Mouse (Mus musculus): ENCODE results near the gene Rasl10b. TPM values are rescaled to one million over a fixed set of nuclear protein-coding genes. Genes with fewer than 3 reads are reported as not detected.
A peak's percentile ranks its signal among the peaks of the same experiment; 100 is the strongest.

The Rasl10b gene
- polyA plus RNA-seq, 1 experiment from 2014 or later = 5.9 TPM

GRCm38 (mm10) chr11:83443824-83444223 is 34.9 kb downstream of the Rasl10b start:
- no peaks in the 10 kb centered on the region for H3K9me3 ChIP-seq (ENCODE audit: control insufficient read depth, low read length)
- H3K36me3 ChIP-seq (ENCODE audit: control insufficient read depth, insufficient read depth, low read length) = no peaks in the 10 kb centered on the region
- no peak overlapping the region for H3K27ac ChIP-seq (replicated peaks in 1 of 2; ENCODE audit: control insufficient read depth in 1 of 2, insufficient read depth in 1 of 2, low read depth in 2 of 2, low read length in 2 of 2)
- H3K4me3 ChIP-seq (ENCODE audit: control insufficient read depth in 1 of 2, insufficient read depth in 1 of 2, low read depth in 1 of 2, low read length in 2 of 2) = no peak overlapping the region
- H3K4me2 ChIP-seq (ENCODE audit: low read length) = 0 out of 2 replicates have a peak overlapping the region, but pooled peaks have one; percentile 58
- peaks cover 38 to 62% of the 10 kb centered on the region in 2 experiments for H3K4me1 ChIP-seq (ENCODE audit: control insufficient read depth in 2 of 2, insufficient read depth in 2 of 2, low read length in 2 of 2)
- H3K27me3 ChIP-seq (ENCODE audit: control insufficient read depth, insufficient read depth, low read length) = peaks cover 41% of the 10 kb centered on the region
- WGBS = 3% methylated on average over 7 of the region's 7 CpGs
- ATAC-seq (ENCODE audit: insufficient number of reproducible peaks, insufficient read depth, low FRiP score, low read depth) = no peak
- no peak overlapping the region for H3K9ac ChIP-seq (ENCODE audit: low read length)

- peak overlapping the region; percentile 58 for H3K4me2 ChIP-seq (ENCODE audit: low read length)
- peak overlapping the region; percentile 6; the same call in 1 of the 2 replicates for H3K9ac ChIP-seq (ENCODE audit: low read length)
- peaks cover 49 to 73% of the 10 kb centered on the region in 2 experiments for H3K4me1 ChIP-seq (ENCODE audit: control insufficient read depth in 2 of 2, insufficient read depth in 2 of 2, low read length in 2 of 2)
- WGBS = 22% methylated on average over 19 of the region's 19 CpGs
- peaks cover 41% of the 10 kb centered on the region for H3K27me3 ChIP-seq (ENCODE audit: control insufficient read depth, insufficient read depth, low read length)
- no peaks in the 10 kb centered on the region for H3K9me3 ChIP-seq (ENCODE audit: control insufficient read depth, low read length)
- H3K36me3 ChIP-seq (ENCODE audit: control insufficient read depth, insufficient read depth, low read length) = no peaks in the 10 kb centered on the region
- peak overlapping the region; percentile 18 to 30 for H3K4me3 ChIP-seq (ENCODE audit: control insufficient read depth in 1 of 2, insufficient read depth in 1 of 2, low read depth in 1 of 2, low read length in 2 of 2)
- H3K27ac ChIP-seq (replicated peaks in 1 of 2; ENCODE audit: control insufficient read depth in 1 of 2, insufficient read depth in 1 of 2, low read depth in 2 of 2, low read length in 2 of 2) = no peak overlapping the region
- no peak for ATAC-seq (ENCODE audit: insufficient number of reproducible peaks, insufficient read depth, low FRiP score, low read depth)
These were observed 36.1 kb downstream of the Rasl10b start for GRCm38 (mm10) chr11:83445001-83445400.

GRCm38 (mm10) chr11:83447612-83448011 is 38.7 kb downstream of the Rasl10b start:
- Histone ChIP-seq H3K27ac (replicated peaks in 1 of 2; ENCODE audit: control insufficient read depth in 1 of 2, insufficient read depth in 1 of 2, low read depth in 2 of 2, low read length in 2 of 2) (peak overlapping the region in 1 of 2 experiments; percentile 69; a peak in 1 of 4 replicates), H3K4me3 (ENCODE audit: control insufficient read depth in 1 of 2, insufficient read depth in 1 of 2, low read depth in 1 of 2, low read length in 2 of 2) (no peak overlapping the region), H3K4me2 (ENCODE audit: low read length) (no peak overlapping the region), H3K36me3 (ENCODE audit: control insufficient read depth, insufficient read depth, low read length) (no peaks in the 10 kb centered on the region), H3K27me3 (ENCODE audit: control insufficient read depth, insufficient read depth, low read length) (peaks cover 28% of the 10 kb centered on the region; the same call in 1 of the 2 replicates), H3K4me1 (ENCODE audit: control insufficient read depth in 2 of 2, insufficient read depth in 2 of 2, low read length in 2 of 2) (peaks cover 39 to 56% of the 10 kb centered on the region in 2 experiments), H3K9me3 (ENCODE audit: control insufficient read depth, low read length) (no peaks in the 10 kb centered on the region), H3K9ac (ENCODE audit: low read length) (no peak overlapping the region)
- WGBS = 75% methylated on average over 10 of the region's 10 CpGs
- no peak for ATAC-seq (ENCODE audit: insufficient number of reproducible peaks, insufficient read depth, low FRiP score, low read depth)

- H3K4me1 ChIP-seq (ENCODE audit: control insufficient read depth in 2 of 2, insufficient read depth in 2 of 2, low read length in 2 of 2) = peaks cover 37 to 52% of the 10 kb centered on the region in 2 experiments
- peak overlapping the region; percentile 38; the same call in 1 of the 2 replicates for H3K9ac ChIP-seq (ENCODE audit: low read length)
- no peak overlapping the region for H3K4me2 ChIP-seq (ENCODE audit: low read length)
- no peak overlapping the region for H3K4me3 ChIP-seq (ENCODE audit: control insufficient read depth in 1 of 2, insufficient read depth in 1 of 2, low read depth in 1 of 2, low read length in 2 of 2)
- H3K27me3 ChIP-seq (ENCODE audit: control insufficient read depth, insufficient read depth, low read length) = peaks cover 27% of the 10 kb centered on the region; the same call in 1 of the 2 replicates
- no peaks in the 10 kb centered on the region for H3K36me3 ChIP-seq (ENCODE audit: control insufficient read depth, insufficient read depth, low read length)
- 0 out of 2 replicates have a peak, but pooled peaks have one; percentile 33 for ATAC-seq (ENCODE audit: insufficient number of reproducible peaks, insufficient read depth, low FRiP score, low read depth)
- peak overlapping the region; percentile 36 to 69 for H3K27ac ChIP-seq (replicated peaks in 1 of 2; ENCODE audit: control insufficient read depth in 1 of 2, insufficient read depth in 1 of 2, low read depth in 2 of 2, low read length in 2 of 2)
- WGBS = 30% methylated on average over 16 of the region's 16 CpGs
- H3K9me3 ChIP-seq (ENCODE audit: control insufficient read depth, low read length) = no peaks in the 10 kb centered on the region
These were observed 39.3 kb downstream of the Rasl10b start for GRCm38 (mm10) chr11:83448021-83448926.

- H3K36me3 ChIP-seq (ENCODE audit: control insufficient read depth, insufficient read depth, low read length) = no peaks in the 10 kb centered on the region
- H3K4me2 ChIP-seq (ENCODE audit: low read length) = no peak overlapping the region
- peaks cover 24% of the 10 kb centered on the region; the same call in 1 of the 2 replicates for H3K27me3 ChIP-seq (ENCODE audit: control insufficient read depth, insufficient read depth, low read length)
- peaks cover 34 to 48% of the 10 kb centered on the region in 2 experiments for H3K4me1 ChIP-seq (ENCODE audit: control insufficient read depth in 2 of 2, insufficient read depth in 2 of 2, low read length in 2 of 2)
- peak overlapping the region; percentile 38; the same call in 1 of the 2 replicates for H3K9ac ChIP-seq (ENCODE audit: low read length)
- no peak overlapping the region for H3K4me3 ChIP-seq (ENCODE audit: control insufficient read depth in 1 of 2, insufficient read depth in 1 of 2, low read depth in 1 of 2, low read length in 2 of 2)
- H3K9me3 ChIP-seq (ENCODE audit: control insufficient read depth, low read length) = no peaks in the 10 kb centered on the region
- peak; percentile 37; the same call in 1 of the 2 replicates for ATAC-seq (ENCODE audit: insufficient number of reproducible peaks, insufficient read depth, low FRiP score, low read depth)
- H3K27ac ChIP-seq (replicated peaks in 1 of 2; ENCODE audit: control insufficient read depth in 1 of 2, insufficient read depth in 1 of 2, low read depth in 2 of 2, low read length in 2 of 2) = peak overlapping the region; percentile 36 to 69
These were observed 39.9 kb downstream of the Rasl10b start for GRCm38 (mm10) chr11:83448927-83449236.

- no peaks in the 10 kb centered on the region for H3K36me3 ChIP-seq (ENCODE audit: control insufficient read depth, insufficient read depth, low read length)
- peak overlapping the region; percentile 36 to 69; a peak in 2 of 4 replicates for H3K27ac ChIP-seq (replicated peaks in 1 of 2; ENCODE audit: control insufficient read depth in 1 of 2, insufficient read depth in 1 of 2, low read depth in 2 of 2, low read length in 2 of 2)
- peaks cover 31 to 46% of the 10 kb centered on the region in 2 experiments for H3K4me1 ChIP-seq (ENCODE audit: control insufficient read depth in 2 of 2, insufficient read depth in 2 of 2, low read length in 2 of 2)
- H3K4me3 ChIP-seq (ENCODE audit: control insufficient read depth in 1 of 2, insufficient read depth in 1 of 2, low read depth in 1 of 2, low read length in 2 of 2) = no peak overlapping the region
- H3K27me3 ChIP-seq (ENCODE audit: control insufficient read depth, insufficient read depth, low read length) = peaks cover 20% of the 10 kb centered on the region; the same call in 1 of the 2 replicates
- WGBS = 36% methylated on average over 4 of the region's 4 CpGs
- H3K9ac ChIP-seq (ENCODE audit: low read length) = no peak overlapping the region
- ATAC-seq (ENCODE audit: insufficient number of reproducible peaks, insufficient read depth, low FRiP score, low read depth) = no peak
- H3K4me2 ChIP-seq (ENCODE audit: low read length) = no peak overlapping the region
- H3K9me3 ChIP-seq (ENCODE audit: control insufficient read depth, low read length) = no peaks in the 10 kb centered on the region
These were observed 40.4 kb downstream of the Rasl10b start for GRCm38 (mm10) chr11:83449298-83449697.

- H3K9ac ChIP-seq (ENCODE audit: low read length) = no peak overlapping the region
- 22% methylated on average over 1 of the region's 1 CpGs for WGBS
- peaks cover 35 to 50% of the 10 kb centered on the region in 2 experiments for H3K4me1 ChIP-seq (ENCODE audit: control insufficient read depth in 2 of 2, insufficient read depth in 2 of 2, low read length in 2 of 2)
- H3K27me3 ChIP-seq (ENCODE audit: control insufficient read depth, insufficient read depth, low read length) = peaks cover 8% of the 10 kb centered on the region; the same call in 1 of the 2 replicates
- H3K4me3 ChIP-seq (ENCODE audit: control insufficient read depth in 1 of 2, insufficient read depth in 1 of 2, low read depth in 1 of 2, low read length in 2 of 2) = no peak overlapping the region
- no peaks in the 10 kb centered on the region for H3K36me3 ChIP-seq (ENCODE audit: control insufficient read depth, insufficient read depth, low read length)
- H3K27ac ChIP-seq (replicated peaks in 1 of 2; ENCODE audit: control insufficient read depth in 1 of 2, insufficient read depth in 1 of 2, low read depth in 2 of 2, low read length in 2 of 2) = no peak overlapping the region
- no peaks in the 10 kb centered on the region for H3K9me3 ChIP-seq (ENCODE audit: control insufficient read depth, low read length)
- ATAC-seq (ENCODE audit: insufficient number of reproducible peaks, insufficient read depth, low FRiP score, low read depth) = no peak
- H3K4me2 ChIP-seq (ENCODE audit: low read length) = no peak overlapping the region
These were observed 41.6 kb downstream of the Rasl10b start for GRCm38 (mm10) chr11:83450550-83450949.
